Mouse (Mus musculus): ENCODE measurements at regions not wholly inside any gene's neighbourhood (a gene's known extent, or its start where the extent isn't known, plus 50 kb on each side); places are given as distances from the start of the nearest gene placed in this dataset.

DNA sequence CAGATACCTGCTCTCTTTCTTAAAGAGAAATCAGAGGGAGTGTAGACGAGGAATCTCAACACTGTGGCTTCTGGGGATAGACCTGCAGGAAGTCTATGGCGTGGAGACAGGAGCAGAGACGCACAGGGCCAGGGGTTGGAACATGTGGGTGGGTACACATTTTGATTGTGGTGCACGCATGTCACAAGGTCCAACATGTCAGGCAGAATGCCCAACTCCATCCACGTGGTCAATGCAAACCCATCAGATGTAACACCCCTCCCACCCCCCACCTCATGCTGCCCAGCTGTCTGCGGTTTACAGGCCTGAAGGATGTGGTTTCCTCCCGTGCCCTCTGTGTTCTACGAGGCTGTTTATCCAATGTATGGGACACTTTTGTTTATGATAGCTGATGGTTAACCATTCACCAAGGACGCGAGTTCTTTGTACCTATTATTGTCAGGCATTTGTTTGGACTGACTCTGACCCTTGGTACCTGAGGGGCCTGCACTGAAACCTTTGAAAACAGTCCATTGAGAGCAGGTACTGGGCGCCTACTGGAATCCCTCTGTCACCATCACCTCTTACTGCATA lies 142.2 kb downstream of the Irs2 start:
- DNase-seq = no peak

DNA sequence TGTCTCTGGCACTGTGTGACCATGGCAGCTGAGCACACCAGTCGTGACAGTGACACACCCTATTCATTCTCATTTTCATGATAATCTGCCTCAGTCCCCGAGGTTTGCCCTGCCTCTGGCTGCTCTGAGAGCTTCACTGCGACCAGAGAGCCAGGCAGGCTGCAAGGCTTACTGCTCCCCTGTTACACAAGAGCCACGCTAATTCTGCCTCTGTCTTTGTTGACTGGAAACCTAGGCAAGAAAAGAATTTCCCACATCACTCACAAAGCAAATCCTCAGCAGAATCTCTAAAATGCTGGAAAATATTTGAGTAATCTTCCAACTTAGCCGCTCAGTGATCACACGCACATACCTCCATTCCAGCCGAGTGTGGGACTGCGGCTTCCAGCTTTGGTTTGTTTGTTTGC lies 142.8 kb downstream of the Irs2 start:
- no peak for DNase-seq

GRCm38 (mm10) chr8:10862442-10862841 lies 145.8 kb downstream of the Irs2 start:
- no peak for DNase-seq

DNA sequence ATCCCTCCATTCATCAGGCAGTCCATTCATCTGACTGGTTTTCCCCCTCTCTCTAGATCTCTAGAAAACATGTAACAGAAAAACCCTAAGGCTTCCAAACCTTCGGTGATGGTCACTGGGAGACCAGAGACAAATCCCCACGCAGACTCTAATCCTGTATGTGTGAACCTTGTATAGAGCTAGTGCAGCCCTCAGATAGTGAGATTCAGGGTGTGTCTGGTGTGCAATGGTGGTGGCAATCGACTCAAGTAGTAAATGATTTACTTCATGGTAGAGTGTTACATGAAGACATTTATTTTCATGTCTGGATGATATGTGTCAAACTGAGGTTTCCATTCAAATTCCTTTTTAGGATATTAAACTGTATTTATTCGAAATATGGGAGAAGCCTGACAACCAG lies 147.4 kb downstream of the Irs2 start:
- DNase-seq = no peak

- no peak for DNase-seq
Measured at GRCm38 (mm10) chr8:10857874-10858273, 150.4 kb downstream of the Irs2 start.

GRCm38 (mm10) chr8:10856996-10857720 lies 151.1 kb downstream of the Irs2 start:
- DNase-seq = no peak

- no peak for DNase-seq
Measured at GRCm38 (mm10) chr8:10855696-10856095, 152.6 kb downstream of the Irs2 start.

DNA sequence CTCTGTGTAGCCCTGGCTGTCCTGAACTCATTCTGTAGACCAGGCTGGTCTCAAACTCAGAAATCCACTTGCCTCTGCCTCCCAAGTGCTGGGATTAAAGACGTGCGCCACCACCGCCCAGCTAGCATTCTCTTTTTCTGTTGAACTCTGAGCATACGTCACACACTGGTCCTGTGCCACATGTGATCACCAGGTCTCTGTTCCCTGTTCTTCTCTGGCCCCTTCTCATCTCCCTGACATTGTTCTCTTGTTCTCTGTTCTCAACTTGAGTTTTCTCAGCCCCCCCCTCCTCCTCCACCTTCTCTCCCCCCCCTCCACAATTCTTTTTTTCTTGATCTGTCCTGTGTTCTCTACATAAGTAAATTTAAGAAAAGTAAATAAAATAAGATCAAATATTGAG lies 153.1 kb downstream of the Irs2 start:
- no peak for DNase-seq

DNA sequence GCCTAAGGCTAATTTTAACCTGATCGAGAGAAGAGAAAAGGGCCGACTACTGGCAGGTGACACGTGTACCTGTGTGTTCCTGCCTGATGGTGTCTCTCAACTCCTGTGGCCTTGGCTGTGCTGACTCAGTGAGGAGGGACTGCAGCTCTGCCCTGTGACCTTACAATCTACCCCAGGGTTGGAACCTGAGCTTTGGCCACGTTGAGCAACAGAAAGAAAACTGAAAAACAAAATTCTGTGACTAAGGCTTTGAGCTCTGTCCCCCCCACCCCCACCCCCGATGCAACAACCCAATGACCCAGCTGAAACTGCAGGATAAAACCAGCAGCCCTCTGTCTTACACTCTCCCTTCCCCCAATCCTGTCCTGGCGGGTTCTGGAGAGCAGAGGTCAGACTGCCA lies 153.7 kb downstream of the Irs2 start:
- no peak for DNase-seq

GRCm38 (mm10) chr8:10853901-10854300 lies 154.4 kb downstream of the Irs2 start:
- DNase-seq = no peak

DNA sequence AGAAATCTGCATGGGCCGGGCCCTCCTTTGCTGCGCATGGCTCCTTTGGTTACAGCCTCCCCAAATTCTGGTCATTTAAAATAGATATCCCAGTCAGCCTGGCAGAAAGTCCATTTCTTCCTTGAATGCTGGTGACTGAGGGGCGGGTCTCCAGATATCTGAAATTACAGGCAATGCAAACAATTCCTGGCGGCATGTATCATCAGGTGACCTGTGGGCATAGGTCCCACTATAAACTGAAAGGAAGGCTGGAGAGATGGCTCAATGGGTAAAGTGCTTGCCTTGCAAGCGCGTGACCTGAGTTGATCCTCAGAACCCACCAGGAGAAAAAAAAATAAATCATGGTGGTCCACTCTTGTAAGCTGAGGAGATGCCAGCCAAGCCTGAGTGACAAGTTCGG lies 158.3 kb downstream of the Irs2 start:
- no peak for DNase-seq

- DNase-seq = no peak
Measured at GRCm38 (mm10) chr8:10845607-10846006, 162.7 kb downstream of the Irs2 start.

DNA sequence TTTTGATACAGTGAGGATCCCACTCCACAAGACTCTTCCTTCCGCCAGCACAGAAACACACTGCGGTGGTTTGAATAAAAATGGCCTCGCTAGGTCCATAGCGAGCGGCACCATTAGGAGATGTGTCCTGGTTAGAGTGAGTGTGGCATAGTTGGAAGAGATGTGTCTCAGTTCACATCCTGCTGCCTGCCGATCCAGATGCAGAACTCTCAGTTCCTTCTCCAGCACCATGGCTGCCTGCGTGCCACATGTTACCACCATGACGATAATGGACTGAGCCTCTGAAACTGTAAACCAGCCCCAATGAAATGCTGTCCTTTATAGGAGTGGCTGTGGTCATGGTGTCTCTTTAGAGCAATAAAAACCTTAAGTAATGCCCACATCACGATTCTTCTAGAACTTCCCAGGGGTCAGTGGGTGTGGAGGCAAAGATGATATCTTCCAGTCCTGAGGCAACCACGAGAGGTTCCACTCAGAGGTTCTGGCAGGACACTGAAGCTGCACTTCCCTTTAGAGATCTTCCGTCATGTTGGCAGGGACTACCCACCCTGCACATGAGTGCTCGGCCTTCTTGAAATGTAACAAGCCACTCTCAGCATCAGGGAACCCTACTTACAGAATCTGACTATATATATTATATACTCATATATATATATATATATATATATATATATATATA lies 167.3 kb downstream of the Irs2 start:
- no peak for DNase-seq

DNA sequence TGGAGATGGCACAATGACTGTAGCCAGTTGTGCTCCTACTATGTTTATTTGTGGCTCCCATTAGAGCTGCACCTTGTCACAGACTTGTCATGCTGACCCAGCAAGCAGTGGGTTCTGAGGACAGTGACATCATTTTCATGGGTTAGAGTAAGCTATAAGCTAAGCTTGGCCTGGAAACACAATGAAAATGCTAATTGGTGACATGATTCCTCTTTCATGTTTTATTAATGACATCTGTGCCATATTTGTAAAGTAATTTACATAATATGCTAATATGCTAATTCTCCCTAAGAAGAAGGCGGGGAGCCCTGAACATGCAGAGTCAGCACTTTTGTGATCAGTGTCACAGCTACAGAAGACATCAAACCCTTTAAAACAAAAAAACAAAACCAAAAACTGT lies 168.2 kb downstream of the Irs2 start:
- no peak for DNase-seq

- DNase-seq = no peak
Measured at GRCm38 (mm10) chr8:10835054-10835453, 173.2 kb downstream of the Irs2 start.

DNA sequence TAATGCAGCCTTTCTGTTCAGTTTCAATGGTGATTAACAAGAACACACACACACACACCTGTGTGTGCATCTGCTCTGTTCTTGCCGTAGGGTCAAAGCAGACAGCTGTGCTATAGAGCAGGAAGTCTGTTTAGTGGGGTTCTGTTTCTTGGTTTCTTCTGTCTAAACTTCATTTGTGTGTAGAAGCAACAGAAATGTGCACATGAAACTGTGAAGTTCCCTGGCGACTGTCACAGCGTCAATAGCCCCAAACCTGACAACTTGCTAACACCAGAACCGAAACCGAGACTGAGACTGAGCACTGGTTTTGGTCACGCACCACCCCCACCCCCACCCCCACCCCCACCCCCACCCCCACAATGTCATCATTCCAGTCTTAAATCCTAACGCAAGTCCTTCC lies 176.4 kb downstream of the Irs2 start:
- peak; percentile 8 for DNase-seq

DNA sequence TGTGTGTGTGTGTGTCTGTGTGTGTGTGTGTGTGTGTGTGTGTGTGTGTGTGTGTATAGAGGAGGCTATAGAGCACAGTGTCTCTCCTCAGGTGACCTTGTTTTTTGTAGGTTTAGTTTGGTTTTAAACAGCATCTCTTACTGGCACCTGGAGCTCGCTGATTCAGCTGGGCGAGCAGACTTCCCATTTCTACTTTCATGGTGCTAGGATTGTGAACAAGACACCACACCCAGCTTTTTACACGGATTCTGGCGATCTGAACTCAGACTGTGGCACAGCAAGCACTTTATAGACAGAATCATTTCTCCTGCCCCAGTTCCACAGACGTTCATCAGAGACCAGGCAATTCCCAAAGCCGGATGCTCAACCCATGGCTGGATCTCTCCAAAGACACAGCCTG lies 177.0 kb downstream of the Irs2 start:
- no peak for DNase-seq

GRCm38 (mm10) chr8:10830835-10831234 lies 177.4 kb downstream of the Irs2 start:
- DNase-seq = no peak

DNA sequence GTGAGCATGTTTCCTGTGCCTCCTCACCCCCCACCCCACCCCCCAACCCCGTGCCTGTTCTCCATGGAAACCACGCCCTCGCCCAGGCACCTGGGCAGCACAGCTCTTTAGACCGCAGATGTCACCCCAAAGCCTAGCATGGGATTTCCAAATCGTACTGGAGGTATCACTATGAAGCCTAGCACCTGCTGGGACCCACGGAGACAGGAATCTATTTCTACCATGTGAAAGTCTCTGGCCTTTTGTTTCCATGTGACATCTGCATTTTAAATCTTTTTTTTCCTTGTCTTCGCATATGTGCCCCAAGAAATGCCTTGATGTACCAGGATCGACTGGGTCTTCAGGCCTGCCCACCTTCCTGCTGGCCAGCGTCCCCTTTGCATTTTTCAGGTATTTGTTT lies 179.7 kb downstream of the Irs2 start:
- DNase-seq = no peak

- DNase-seq = peak; percentile 29
Measured at GRCm38 (mm10) chr8:10827560-10827959, 180.7 kb downstream of the Irs2 start.

- no peak for DNase-seq
Measured at GRCm38 (mm10) chr8:10825981-10826380, 182.3 kb downstream of the Irs2 start.

- DNase-seq = no peak
Measured at GRCm38 (mm10) chr8:10825192-10825926, 182.9 kb downstream of the Irs2 start.

DNA sequence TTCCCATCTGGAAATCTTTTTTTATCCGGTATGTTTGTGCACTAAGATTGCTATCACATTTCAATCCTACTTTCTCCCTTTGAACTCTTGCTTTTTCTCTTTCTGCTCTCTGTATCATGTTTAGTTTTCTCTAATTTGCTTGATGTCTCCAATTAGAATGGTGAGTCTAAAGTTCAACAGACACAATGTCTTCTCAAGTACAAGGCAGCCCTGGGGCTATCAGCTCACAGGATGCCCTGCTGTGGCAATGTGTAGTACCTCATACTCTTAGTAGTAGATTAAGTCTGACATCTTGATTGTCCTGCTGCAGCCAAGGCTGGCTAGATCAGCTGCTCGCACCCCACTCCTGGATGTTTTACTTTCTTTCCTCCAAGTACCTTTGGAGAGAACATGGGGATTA lies 186.4 kb downstream of the Irs2 start:
- DNase-seq = no peak

GRCm38 (mm10) chr8:10814499-10814898 lies 193.8 kb downstream of the Irs2 start:
- DNase-seq = no peak

Measured in thymus, postnatal 14 days (tissue).